Mouse (Mus musculus): Measurements from ENCODE around the gene Duxf3. TPM values are rescaled to one million over a fixed set of nuclear protein-coding genes. Genes with fewer than 3 reads are reported as not detected.
"Not testable (repeated sequence)": the region's sequence is repeated elsewhere in the genome, so short reads cannot be mapped to it uniquely, and the experiment has no call there.

Gene Duxf3
- polyA plus RNA-seq, 1 experiment from 2014 or later = not detected

- H3K4me3 ChIP-seq (ENCODE audit: low read depth, low read length); H3K9ac ChIP-seq (ENCODE audit: low read length); H3K27me3 ChIP-seq (ENCODE audit: control insufficient read depth, insufficient read depth, low read length); DNase-seq (ENCODE audit: low spot score); H3K4me2 ChIP-seq (replicated peaks; ENCODE audit: low read depth); H3K4me1 ChIP-seq (replicated peaks; ENCODE audit: control insufficient read depth, insufficient read depth); H3K27ac ChIP-seq (replicated peaks); H3K36me3 ChIP-seq (ENCODE audit: control insufficient read depth, insufficient read depth, low read length); ATAC-seq (ENCODE audit: low FRiP score, low TSS enrichment): not testable (repeated sequence)
- H3K9me3 ChIP-seq (ENCODE audit: control insufficient read depth, low read length) = peaks cover 12% of the 10 kb centered on the region
- 57% methylated on average over 3 of the region's 3 CpGs for WGBS
These were observed 2.5 kb downstream of the Duxf3 start for GRCm38 (mm10) chr10:58230021-58230420.

- not testable (repeated sequence) for H3K36me3 ChIP-seq (ENCODE audit: control insufficient read depth, insufficient read depth, low read length); H3K27me3 ChIP-seq (ENCODE audit: control insufficient read depth, insufficient read depth, low read length); H3K4me2 ChIP-seq (replicated peaks; ENCODE audit: low read depth); H3K27ac ChIP-seq (replicated peaks); DNase-seq (ENCODE audit: low spot score); ATAC-seq (ENCODE audit: low FRiP score, low TSS enrichment); H3K4me3 ChIP-seq (ENCODE audit: low read depth, low read length); H3K9ac ChIP-seq (ENCODE audit: low read length); H3K4me1 ChIP-seq (replicated peaks; ENCODE audit: control insufficient read depth, insufficient read depth)
- peaks cover 12% of the 10 kb centered on the region for H3K9me3 ChIP-seq (ENCODE audit: control insufficient read depth, low read length)
- 87% methylated on average over 2 of the region's 6 CpGs for WGBS
These were observed 4.7 kb downstream of the Duxf3 start for GRCm38 (mm10) chr10:58227798-58228197.

GRCm38 (mm10) chr10:58226357-58226756, 6.1 kb downstream of the Duxf3 start:
- ATAC-seq (ENCODE audit: low FRiP score, low TSS enrichment); H3K27ac ChIP-seq (replicated peaks); H3K36me3 ChIP-seq (ENCODE audit: control insufficient read depth, insufficient read depth, low read length); H3K9me3 ChIP-seq (ENCODE audit: control insufficient read depth, low read length); H3K9ac ChIP-seq (ENCODE audit: low read length); H3K4me3 ChIP-seq (ENCODE audit: low read depth, low read length); H3K4me2 ChIP-seq (replicated peaks; ENCODE audit: low read depth); H3K4me1 ChIP-seq (replicated peaks; ENCODE audit: control insufficient read depth, insufficient read depth); H3K27me3 ChIP-seq (ENCODE audit: control insufficient read depth, insufficient read depth, low read length): not testable (repeated sequence)
- 85% methylated on average over 4 of the region's 4 CpGs for WGBS
- peak; percentile 37 for DNase-seq (ENCODE audit: low spot score)

GRCm38 (mm10) chr10:58224827-58225785, 7.4 kb downstream of the Duxf3 start, which contains the start of gene AW822073:
TSS of gene AW822073 (minus strand) at chr10:58224930.
- DNase-seq (ENCODE audit: low spot score); H3K36me3 ChIP-seq (ENCODE audit: control insufficient read depth, insufficient read depth, low read length); H3K4me2 ChIP-seq (replicated peaks; ENCODE audit: low read depth); H3K27ac ChIP-seq (replicated peaks); ATAC-seq (ENCODE audit: low FRiP score, low TSS enrichment); H3K9me3 ChIP-seq (ENCODE audit: control insufficient read depth, low read length); H3K9ac ChIP-seq (ENCODE audit: low read length); H3K4me1 ChIP-seq (replicated peaks; ENCODE audit: control insufficient read depth, insufficient read depth); H3K27me3 ChIP-seq (ENCODE audit: control insufficient read depth, insufficient read depth, low read length); H3K4me3 ChIP-seq (ENCODE audit: low read depth, low read length): not testable (repeated sequence)
- 83% methylated on average over 16 of the region's 18 CpGs for whole genome bisulfite sequencing

GRCm38 (mm10) chr10:58223972-58224805, 8.3 kb downstream of the Duxf3 start:
- H3K27me3 ChIP-seq (ENCODE audit: control insufficient read depth, insufficient read depth, low read length); ATAC-seq (ENCODE audit: low FRiP score, low TSS enrichment); H3K9me3 ChIP-seq (ENCODE audit: control insufficient read depth, low read length); H3K4me3 ChIP-seq (ENCODE audit: low read depth, low read length); H3K9ac ChIP-seq (ENCODE audit: low read length); H3K36me3 ChIP-seq (ENCODE audit: control insufficient read depth, insufficient read depth, low read length); H3K27ac ChIP-seq (replicated peaks); H3K4me1 ChIP-seq (replicated peaks; ENCODE audit: control insufficient read depth, insufficient read depth); H3K4me2 ChIP-seq (replicated peaks; ENCODE audit: low read depth): not testable (repeated sequence)
- WGBS = 83% methylated on average over 29 of the region's 31 CpGs
- DNase-seq (ENCODE audit: low spot score) = peak; percentile 57

- not testable (repeated sequence) for H3K36me3 ChIP-seq (ENCODE audit: control insufficient read depth, insufficient read depth, low read length); H3K4me2 ChIP-seq (replicated peaks; ENCODE audit: low read depth); H3K9me3 ChIP-seq (ENCODE audit: control insufficient read depth, low read length); H3K4me1 ChIP-seq (replicated peaks; ENCODE audit: control insufficient read depth, insufficient read depth); H3K4me3 ChIP-seq (ENCODE audit: low read depth, low read length); H3K27ac ChIP-seq (replicated peaks); ATAC-seq (ENCODE audit: low FRiP score, low TSS enrichment); H3K27me3 ChIP-seq (ENCODE audit: control insufficient read depth, insufficient read depth, low read length); H3K9ac ChIP-seq (ENCODE audit: low read length); DNase-seq (ENCODE audit: low spot score)
- WGBS = 77% methylated on average over 2 of the region's 6 CpGs
These were observed 9.3 kb downstream of the Duxf3 start for GRCm38 (mm10) chr10:58223161-58223560.

- H3K4me2 ChIP-seq (replicated peaks; ENCODE audit: low read depth); H3K27ac ChIP-seq (replicated peaks); H3K9me3 ChIP-seq (ENCODE audit: control insufficient read depth, low read length); H3K36me3 ChIP-seq (ENCODE audit: control insufficient read depth, insufficient read depth, low read length); H3K9ac ChIP-seq (ENCODE audit: low read length); ATAC-seq (ENCODE audit: low FRiP score, low TSS enrichment); H3K27me3 ChIP-seq (ENCODE audit: control insufficient read depth, insufficient read depth, low read length); H3K4me1 ChIP-seq (replicated peaks; ENCODE audit: control insufficient read depth, insufficient read depth); H3K4me3 ChIP-seq (ENCODE audit: low read depth, low read length); DNase-seq (ENCODE audit: low spot score): not testable (repeated sequence)
- 93% methylated on average over 2 of the region's 2 CpGs for WGBS
These were observed 10.9 kb downstream of the Duxf3 start for GRCm38 (mm10) chr10:58221571-58221970.
